Mouse (Mus musculus): Measurements from ENCODE around the gene Pnmal1. TPM values are rescaled to one million over a fixed set of nuclear protein-coding genes. Genes with fewer than 3 reads are reported as not detected.

Pnmal1 gene
- polyA plus RNA-seq, 1 experiment from 2014 or later, result 0.36 TPM

DNA sequence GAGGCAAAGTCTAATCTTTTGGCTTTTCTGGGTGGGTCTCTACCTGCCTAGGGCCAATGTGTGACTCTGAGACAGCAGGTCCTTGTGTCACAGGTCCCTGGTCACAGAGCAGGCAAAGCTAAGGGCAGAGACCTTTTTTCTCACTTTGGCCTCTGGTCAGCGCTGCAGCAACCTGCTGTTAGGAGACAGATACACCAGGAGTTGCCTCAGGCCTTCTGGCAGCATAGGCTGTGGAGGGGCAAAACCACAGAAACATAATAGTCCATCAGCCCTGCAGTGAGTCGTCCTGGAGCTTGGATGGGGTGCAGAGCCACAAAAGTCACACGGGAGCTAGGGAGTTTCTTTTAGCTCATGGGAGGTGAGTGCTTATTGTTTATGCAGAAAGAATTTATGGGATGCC is 40.8 kb upstream of the Pnmal1 start:
- Histone ChIP-seq H3K27ac (no peak overlapping the region), H3K4me3 (no peak overlapping the region), H3K4me2 (no peak overlapping the region), H3K36me3 (peaks cover 61% of the 10 kb centered on the region), H3K9me3 (no peaks in the 10 kb centered on the region), H3K27me3 (no peaks in the 10 kb centered on the region), H3K4me1 (peaks cover 65% of the 10 kb centered on the region), H3K9ac (no peak overlapping the region)
- WGBS, result 69% methylated on average over 3 of the region's 3 CpGs
- ATAC-seq (ENCODE audit: borderline replicate concordance, extremely low read depth, low FRiP score, low TSS enrichment), result no peak

DNA sequence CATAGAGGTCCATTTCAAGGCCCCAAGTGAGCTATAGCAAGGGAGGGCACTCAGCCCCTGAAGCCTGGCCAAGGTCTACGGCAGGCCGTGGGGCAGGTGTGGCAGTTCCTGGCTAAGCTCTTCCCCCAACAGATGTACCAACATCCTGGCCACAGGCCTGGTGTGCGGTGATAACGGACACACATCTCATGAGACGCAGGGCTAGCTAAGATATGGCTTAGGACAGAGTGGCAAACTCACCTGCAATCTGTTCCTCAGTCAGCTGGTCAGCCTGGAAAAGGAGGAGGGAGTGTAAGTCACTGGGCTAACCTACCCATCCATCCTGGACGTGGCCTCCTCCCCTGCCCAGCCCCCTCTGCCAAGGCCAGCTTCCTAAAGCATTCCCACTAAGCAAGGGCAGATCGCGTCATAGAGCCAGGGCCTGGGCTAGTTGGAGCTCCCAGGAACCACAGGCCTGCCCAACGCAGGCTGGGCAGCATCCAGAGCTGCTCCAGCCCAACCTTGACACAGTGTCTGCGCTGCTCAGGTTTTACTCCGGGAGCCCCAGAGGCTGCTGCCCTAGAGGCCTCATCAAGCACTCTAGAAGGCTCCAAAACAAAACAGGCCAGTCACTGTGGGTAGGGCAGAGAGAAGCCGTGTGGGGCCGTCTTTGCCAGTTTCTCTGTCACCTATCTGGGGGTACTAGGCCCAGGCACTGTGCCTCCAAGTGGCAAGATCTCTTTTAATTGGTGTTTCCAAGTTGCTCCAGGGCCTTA is 39.9 kb upstream of the Pnmal1 start:
- Histone ChIP-seq H3K36me3 (peaks cover 55% of the 10 kb centered on the region), H3K4me2 (no peak overlapping the region)
- no peak for ATAC-seq (ENCODE audit: borderline replicate concordance, extremely low read depth, low FRiP score, low TSS enrichment)

DNA sequence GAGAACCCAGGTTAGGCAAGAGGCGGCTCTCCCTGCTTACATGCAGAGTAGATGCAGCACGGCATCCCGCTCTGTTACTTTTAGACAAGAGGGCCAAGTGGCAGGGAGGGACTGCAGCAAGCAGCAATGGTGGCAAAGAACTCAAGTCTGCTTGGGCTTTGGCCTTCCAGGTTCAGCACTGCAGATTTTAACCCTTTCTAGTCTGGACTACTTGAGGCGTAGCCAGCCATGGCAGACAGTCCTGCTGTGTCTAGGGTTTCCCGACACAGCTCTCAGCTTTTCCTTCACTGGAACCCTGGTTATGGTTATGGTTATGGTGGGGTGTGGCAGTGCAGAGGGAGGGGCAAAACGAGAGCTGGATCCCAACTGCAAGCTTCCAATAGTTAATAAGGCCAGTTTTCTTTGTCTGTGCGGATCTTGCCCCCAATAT is 39.3 kb upstream of the Pnmal1 start:
- 79% methylated on average over 7 of the region's 7 CpGs for WGBS
- H3K9ac ChIP-seq, result peak overlapping the region; percentile 19; the same call in 1 of the 2 replicates
- peaks cover 49% of the 10 kb centered on the region for H3K36me3 ChIP-seq
- no peak overlapping the region for H3K4me3 ChIP-seq
- H3K27ac ChIP-seq, result 0 out of 2 replicates have a peak overlapping the region, but pooled peaks have one; percentile 15
- H3K4me1 ChIP-seq, result peaks cover 65% of the 10 kb centered on the region
- ATAC-seq (ENCODE audit: borderline replicate concordance, extremely low read depth, low FRiP score, low TSS enrichment), result no peak
- no peak overlapping the region for H3K4me2 ChIP-seq
- H3K27me3 ChIP-seq, result no peaks in the 10 kb centered on the region
- H3K9me3 ChIP-seq, result no peaks in the 10 kb centered on the region

More for the DNA sequence above, 39.9 kb upstream of the Pnmal1 start:
- peaks cover 65% of the 10 kb centered on the region for H3K4me1 ChIP-seq
- H3K27ac ChIP-seq, result 0 out of 2 replicates have a peak overlapping the region, but pooled peaks have one; percentile 15
- 73% methylated on average over 13 of the region's 13 CpGs for WGBS
- H3K9ac ChIP-seq, result peak overlapping the region; percentile 19; the same call in 1 of the 2 replicates
- H3K9me3 ChIP-seq, result no peaks in the 10 kb centered on the region
- H3K4me3 ChIP-seq, result no peak overlapping the region
- H3K27me3 ChIP-seq, result no peaks in the 10 kb centered on the region

DNA sequence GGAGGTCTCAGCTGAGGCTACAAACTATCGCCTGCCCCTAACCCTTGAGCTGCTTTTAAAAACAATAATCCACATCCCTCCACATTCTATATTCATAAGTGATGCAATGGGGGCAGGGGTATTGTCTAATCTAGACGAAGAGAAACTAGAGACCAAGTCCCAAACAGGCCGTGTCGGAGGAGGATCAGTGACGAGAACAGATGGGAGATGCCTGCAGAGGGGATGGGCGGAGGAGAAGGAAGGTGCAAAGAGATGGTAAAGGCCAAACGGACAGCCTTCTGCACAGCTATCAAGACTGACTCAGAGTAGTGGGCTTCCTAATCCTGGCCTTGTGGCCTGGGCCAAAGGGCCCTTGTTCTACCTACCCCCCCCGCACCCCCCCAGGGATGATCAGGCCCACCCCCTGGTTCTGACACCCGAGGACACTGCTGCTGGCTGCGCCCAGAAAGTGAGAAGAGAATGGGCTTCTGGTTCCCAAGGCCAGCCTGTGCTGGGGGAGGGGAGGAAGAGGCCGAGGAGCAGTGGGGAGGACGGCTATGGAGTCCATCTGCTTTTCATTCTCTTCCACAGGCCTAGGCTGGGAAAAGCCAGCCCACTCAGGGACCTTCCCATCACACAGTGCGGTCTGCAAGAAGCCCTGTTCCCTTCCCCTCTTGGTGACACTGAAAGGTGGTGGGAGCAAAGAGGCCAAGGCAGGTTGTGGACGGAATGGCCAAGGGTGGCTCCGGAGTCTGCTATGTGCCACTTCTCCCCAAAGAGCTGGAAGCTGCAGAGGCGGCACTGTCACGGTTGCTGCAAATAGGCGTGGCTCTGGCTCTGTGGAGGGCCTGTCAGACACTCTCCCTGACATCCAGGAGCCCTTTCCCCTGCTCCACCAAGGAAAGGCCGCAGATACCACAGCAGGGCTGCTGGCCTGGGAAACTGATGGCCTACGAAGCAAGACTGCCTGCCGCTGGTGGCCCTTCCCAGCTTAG is 38.4 kb upstream of the Pnmal1 start:
- Histone ChIP-seq H3K4me1 (peaks cover 57% of the 10 kb centered on the region), H3K4me3 (peak overlapping the region; percentile 92), H3K4me2 (peak overlapping the region; percentile 66), H3K27me3 (no peaks in the 10 kb centered on the region), H3K27ac (peak overlapping the region; percentile 49), H3K9me3 (no peaks in the 10 kb centered on the region), H3K36me3 (peaks cover 41% of the 10 kb centered on the region), H3K9ac (peak overlapping the region; percentile 99)
- ATAC-seq (ENCODE audit: borderline replicate concordance, extremely low read depth, low FRiP score, low TSS enrichment), result no peak
- WGBS, result 52% methylated on average over 21 of the region's 21 CpGs

DNA sequence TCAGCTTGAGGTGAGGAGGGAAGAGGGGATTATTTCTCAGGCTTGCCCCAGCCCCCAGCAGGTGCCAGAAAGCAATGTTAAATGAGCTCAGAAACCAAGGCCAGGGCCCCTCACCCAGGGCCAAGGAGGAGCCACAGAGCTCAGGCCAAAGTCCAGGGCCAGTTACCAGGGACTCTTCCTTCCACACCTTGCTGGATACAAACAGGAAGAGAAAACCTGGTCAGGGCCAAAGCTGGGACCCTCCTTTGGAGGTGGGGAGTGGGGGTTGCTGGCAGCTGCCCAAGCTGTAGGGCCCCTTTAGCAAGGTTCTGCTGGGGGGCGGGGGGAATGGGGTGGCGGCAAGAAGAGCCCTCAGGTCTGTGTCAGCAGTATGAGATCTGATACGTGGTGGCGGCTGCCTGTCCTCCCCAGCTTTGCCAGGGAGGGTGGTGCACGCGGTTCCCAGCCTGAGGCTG is 37.6 kb upstream of the Pnmal1 start:
- Histone ChIP-seq H3K9ac (peak overlapping the region; percentile 99), H3K4me1 (peaks cover 49% of the 10 kb centered on the region), H3K4me2 (peak overlapping the region; percentile 66), H3K27me3 (no peaks in the 10 kb centered on the region), H3K4me3 (peak overlapping the region; percentile 92), H3K36me3 (peaks cover 34% of the 10 kb centered on the region), H3K9me3 (no peaks in the 10 kb centered on the region), H3K27ac (peak overlapping the region; percentile 49; the same call in 1 of the 2 replicates)
- WGBS, result 18% methylated on average over 6 of the region's 6 CpGs
- ATAC-seq (ENCODE audit: borderline replicate concordance, extremely low read depth, low FRiP score, low TSS enrichment), result no peak

DNA sequence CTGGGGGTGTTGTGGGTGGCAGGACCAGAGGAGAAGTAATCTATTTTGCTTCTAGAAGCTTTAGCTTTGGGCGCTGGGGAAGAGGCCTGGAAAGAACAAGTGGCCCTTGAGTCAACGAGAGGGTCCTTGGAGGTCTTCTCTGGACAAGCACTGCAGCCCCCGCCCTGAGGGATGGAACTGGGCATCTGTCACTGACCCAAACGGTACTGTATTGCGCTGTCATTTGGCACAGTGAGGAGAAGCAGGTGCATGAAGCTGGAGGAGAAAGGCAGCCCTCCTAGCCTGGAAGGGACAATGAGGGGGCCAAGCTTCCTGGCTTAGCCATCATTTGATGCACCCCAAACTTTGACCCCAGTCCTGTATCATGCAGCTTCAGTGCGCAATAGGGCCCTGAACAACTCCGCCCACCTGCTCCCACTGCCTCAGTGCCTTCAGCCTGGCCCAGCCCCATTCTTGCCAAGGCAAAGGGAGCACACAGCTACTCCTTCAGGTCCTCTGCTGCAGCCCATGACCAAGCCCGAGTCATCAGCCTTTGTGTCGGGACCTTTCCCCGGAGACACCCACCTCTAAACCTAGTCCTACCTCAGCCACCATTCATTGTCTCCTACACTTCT is 37.0 kb upstream of the Pnmal1 start:
- Histone ChIP-seq H3K27me3 (no peaks in the 10 kb centered on the region), H3K4me1 (peaks cover 47% of the 10 kb centered on the region), H3K36me3 (peaks cover 28% of the 10 kb centered on the region), H3K9ac (peak overlapping the region; percentile 99), H3K4me2 (peak overlapping the region; percentile 66), H3K27ac (0 out of 2 replicates have a peak overlapping the region, but pooled peaks have one; percentile 10), H3K4me3 (peak overlapping the region; percentile 92), H3K9me3 (no peaks in the 10 kb centered on the region)
- no peak for ATAC-seq (ENCODE audit: borderline replicate concordance, extremely low read depth, low FRiP score, low TSS enrichment)
- 45% methylated on average over 10 of the region's 10 CpGs for WGBS

DNA sequence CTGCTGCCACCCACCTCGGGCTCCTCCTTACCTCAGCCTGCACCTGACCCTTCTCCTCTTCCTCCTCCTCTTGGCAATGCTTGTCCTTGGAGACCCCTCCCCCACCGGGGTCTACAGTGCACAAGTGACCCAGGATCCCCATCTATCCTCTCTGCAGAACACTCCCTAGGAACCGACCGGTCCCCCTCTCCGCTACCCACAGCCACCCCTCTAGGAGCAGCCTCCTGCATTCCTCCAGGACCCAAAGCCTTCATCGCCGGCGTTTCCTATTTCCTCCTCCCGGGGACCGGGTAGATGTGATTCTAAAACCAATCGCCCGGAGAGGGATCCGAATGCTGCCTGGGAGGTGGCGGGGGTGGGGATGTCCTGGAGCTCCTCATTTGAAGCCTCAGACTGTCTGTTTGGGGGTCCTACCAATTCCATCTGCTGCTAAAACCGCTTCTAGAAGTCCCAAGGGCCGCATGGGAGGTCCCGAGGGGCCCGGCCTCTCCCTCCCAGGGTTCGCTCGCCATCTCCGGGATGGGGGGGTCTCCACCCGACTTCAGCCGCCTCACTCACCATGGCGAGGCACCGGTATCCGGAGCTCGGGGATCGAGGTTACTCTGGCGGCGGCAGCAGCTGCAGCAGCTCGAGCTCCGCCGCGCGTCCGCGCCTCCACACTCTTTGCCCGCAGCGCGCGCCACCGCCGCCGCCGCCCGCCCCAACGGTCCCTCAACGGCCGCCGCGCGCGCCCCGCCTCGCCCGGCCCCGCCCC is 36.0 kb upstream of the Pnmal1 start:
- under 1% methylated on average over 57 of the region's 57 CpGs for WGBS
- Histone ChIP-seq H3K4me1 (peaks cover 39% of the 10 kb centered on the region), H3K4me3 (peak overlapping the region; percentile 92), H3K9ac (peak overlapping the region; percentile 99), H3K4me2 (peak overlapping the region; percentile 66), H3K27me3 (no peaks in the 10 kb centered on the region), H3K27ac (peak overlapping the region; percentile 95), H3K36me3 (peaks cover 18% of the 10 kb centered on the region), H3K9me3 (no peaks in the 10 kb centered on the region)
- no peak; the same call in 1 of the 2 replicates for ATAC-seq (ENCODE audit: borderline replicate concordance, extremely low read depth, low FRiP score, low TSS enrichment)

DNA sequence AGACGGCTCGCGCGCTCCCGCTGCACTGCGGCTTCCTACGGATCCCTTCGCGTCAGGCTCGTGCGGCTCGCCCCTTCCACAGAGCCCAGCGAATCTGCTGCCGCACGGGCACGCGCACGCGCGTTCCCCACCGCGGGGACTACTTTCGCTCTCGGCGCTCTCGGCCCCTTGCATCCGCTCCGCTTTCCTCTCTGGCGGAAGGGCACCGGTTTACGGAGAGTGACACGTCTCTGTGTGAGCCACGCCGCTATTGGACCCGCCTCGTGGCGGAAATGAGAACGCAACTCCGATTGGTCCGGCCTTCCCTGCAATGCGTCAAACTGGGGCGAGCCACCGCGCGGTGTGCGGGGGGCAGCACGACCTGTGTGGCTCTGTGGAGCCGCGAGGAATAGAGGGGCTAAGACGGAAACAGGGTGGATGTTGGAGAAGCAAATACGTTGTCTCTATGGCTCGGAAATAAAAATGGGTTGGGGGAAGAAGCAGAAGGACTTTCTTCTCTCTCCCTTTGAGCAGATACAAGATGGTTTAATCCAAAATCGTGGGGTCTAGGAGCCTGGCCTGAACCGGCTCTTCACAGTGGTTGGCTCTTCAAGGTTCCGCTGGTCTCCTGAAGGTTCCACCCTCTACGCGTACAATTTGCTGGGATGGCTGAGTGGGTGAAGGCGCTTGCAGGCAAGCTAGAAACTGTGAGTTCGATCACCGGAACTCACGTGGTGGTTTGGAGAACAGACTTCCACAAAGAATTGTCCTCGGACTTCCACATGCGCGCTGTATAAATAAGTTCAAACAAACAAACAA is 35.2 kb upstream of the Pnmal1 start, which contains the start of gene Calm3:
Gene Calm3 (minus strand): TSS at position 78 of the 798 bp plus-strand sequence.
- H3K4me3 ChIP-seq, result peak within 1 kb of the TSS; percentile 92
- H3K4me2 ChIP-seq, result peak within 1 kb of the TSS; percentile 66
- H3K27ac ChIP-seq, result peak within 1 kb of the TSS; percentile 95
- 2% methylated on average over 64 of the region's 64 CpGs for WGBS
- H3K9ac ChIP-seq, result peak within 1 kb of the TSS; percentile 99
- H3K9me3 ChIP-seq, result no peaks in the 10 kb centered on the region
- H3K27me3 ChIP-seq, result no peaks in the 10 kb centered on the region
- H3K36me3 ChIP-seq, result peaks cover 12% of the 10 kb centered on the region
- ATAC-seq (ENCODE audit: borderline replicate concordance, extremely low read depth, low FRiP score, low TSS enrichment), result peak; percentile 93
- peaks cover 35% of the 10 kb centered on the region for H3K4me1 ChIP-seq

DNA sequence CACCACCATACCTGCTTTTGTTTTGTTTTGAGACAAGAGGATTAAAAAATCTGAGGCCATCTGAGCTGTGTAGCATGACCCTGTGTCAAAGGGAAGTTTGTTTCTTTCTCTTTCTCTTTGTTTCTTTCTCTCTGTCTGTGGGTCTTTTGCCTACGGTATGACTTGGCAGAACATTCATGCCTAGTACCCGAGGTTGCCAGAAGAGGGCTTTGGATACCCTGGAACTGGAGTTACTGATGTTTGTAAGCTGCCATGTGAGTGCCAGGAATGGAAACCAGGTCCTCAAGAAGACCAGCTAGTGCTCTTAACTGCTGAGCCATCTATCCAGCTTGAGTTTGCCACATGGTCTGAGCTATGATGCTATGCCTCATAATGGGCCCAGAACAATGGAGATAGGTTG is 31.1 kb upstream of the Pnmal1 start:
- peaks cover 8% of the 10 kb centered on the region for H3K4me1 ChIP-seq
- no peak for ATAC-seq (ENCODE audit: borderline replicate concordance, extremely low read depth, low FRiP score, low TSS enrichment)
- no peak overlapping the region for H3K4me2 ChIP-seq
- 34% methylated on average over 2 of the region's 2 CpGs for WGBS
- no peaks in the 10 kb centered on the region for H3K9me3 ChIP-seq
- H3K36me3 ChIP-seq, result no peaks in the 10 kb centered on the region
- H3K27me3 ChIP-seq, result no peaks in the 10 kb centered on the region
- no peak overlapping the region for H3K4me3 ChIP-seq
- no peak overlapping the region for H3K9ac ChIP-seq
- H3K27ac ChIP-seq, result no peak overlapping the region

DNA sequence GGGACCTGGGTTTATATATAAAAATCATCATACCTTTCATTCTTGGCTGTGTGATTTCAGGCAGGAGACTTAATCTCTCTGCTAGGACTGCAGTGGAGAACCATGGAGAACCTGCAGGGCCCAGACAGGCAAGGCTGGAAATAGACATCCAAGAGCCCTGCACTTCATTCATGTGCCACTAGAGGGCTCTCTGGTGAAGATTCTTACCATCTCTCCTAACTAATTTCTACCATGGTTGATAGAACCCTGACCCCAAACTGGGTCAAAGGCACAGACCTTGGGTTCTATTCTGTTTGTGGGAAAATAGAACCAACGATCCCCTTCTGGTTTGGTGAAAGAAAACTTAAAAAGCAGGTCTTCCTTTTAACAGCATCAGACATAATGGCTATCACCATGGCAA is 28.6 kb upstream of the Pnmal1 start:
- Histone ChIP-seq H3K4me2 (no peak overlapping the region), H3K9me3 (no peaks in the 10 kb centered on the region), H3K4me1 (peaks cover 8% of the 10 kb centered on the region), H3K9ac (no peak overlapping the region), H3K27me3 (no peaks in the 10 kb centered on the region), H3K4me3 (no peak overlapping the region), H3K27ac (no peak overlapping the region), H3K36me3 (no peaks in the 10 kb centered on the region)
- ATAC-seq (ENCODE audit: borderline replicate concordance, extremely low read depth, low FRiP score, low TSS enrichment), result no peak
- WGBS, result 6% methylated on average over 1 of the region's 1 CpGs

All from lung, embryonic 15.5 days (tissue).